Mouse (Mus musculus) spleen, adult 10 weeks (tissue): Measurements from ENCODE around the gene Olfr666. TPM values are rescaled to one million over a fixed set of nuclear protein-coding genes. Genes with fewer than 3 reads are reported as not detected.

Source experiments
- polyA plus RNA-seq: library from polyadenylated mRNA; stranded (reverse); fragments of 350-450 nt; fragmentation: Illumina TruSeq; extraction: RNeasy Lipid Tissue Mini Kit (QIAGEN cat#74804); gene quantifications from one replicate; pipeline ENCODE4 v1.2.3, GENCODE M21; 2015; ENCODE audit warnings: low replicate concordance; ENCODE audit not compliant: insufficient read depth

Gene Olfr666
- not detected for polyA plus RNA-seq

GRCm38 (mm10) chr7:104895852-104896251 is at the start of gene Olfr666:
Olfr666 (minus strand) TSS chr7:104895952.

GRCm38 (mm10) chr7:104933940-104934339 is 38.2 kb upstream of the Olfr666 start, which contains the start of gene Olfr669:
Olfr669 (plus strand) TSS chr7:104934240.

GRCm38 (mm10) chr7:104927957-104928356 is 32.2 kb upstream of the Olfr666 start, which contains the start of gene Olfr668:
Olfr668 (minus strand) TSS chr7:104928057.

GRCm38 (mm10) chr7:104921382-104921781 is 25.6 kb upstream of the Olfr666 start, which contains the start of gene Olfr667:
Olfr667 (minus strand) TSS chr7:104921482.

GRCm38 (mm10) chr7:104877731-104878130 is 18.0 kb downstream of the Olfr666 start, which contains the start of gene Olfr665:
Olfr665 (plus strand) TSS chr7:104878031.

GRCm38 (mm10) chr7:104856709-104857108 is 39.0 kb downstream of the Olfr666 start, which contains the start of gene Usp17la:
Usp17la (plus strand) TSS chr7:104857009.

GRCm38 (mm10) chr7:104842503-104842902 is 53.2 kb downstream of the Olfr666 start, which contains the start of gene Usp17lb:
Usp17lb (minus strand) TSS chr7:104842603.

Other genes with a start within 250 kb of the Olfr666 start
- gene Olfr658, start 248.6 kb downstream of the Olfr666 start, polyA plus RNA-seq, result 0.12 TPM
- not detected for gene Olfr659, start 229.2 kb downstream of the Olfr666 start, polyA plus RNA-seq
- not detected for gene Olfr661, start 209.5 kb downstream of the Olfr666 start, polyA plus RNA-seq
- not detected for gene Usp17le, start 118.5 kb downstream of the Olfr666 start, polyA plus RNA-seq
- gene Usp17lb, start 53.3 kb downstream of the Olfr666 start, polyA plus RNA-seq, result not detected
- gene Usp17la, start 38.9 kb downstream of the Olfr666 start, polyA plus RNA-seq, result not detected
- not detected for gene Olfr665, start 17.9 kb downstream of the Olfr666 start, polyA plus RNA-seq
- gene Olfr667, start 25.5 kb upstream of the Olfr666 start, polyA plus RNA-seq, result not detected
- not detected for gene Olfr668, start 32.1 kb upstream of the Olfr666 start, polyA plus RNA-seq
- not detected for gene Olfr669, start 38.3 kb upstream of the Olfr666 start, polyA plus RNA-seq
- not detected for gene Olfr670, start 66.7 kb upstream of the Olfr666 start, polyA plus RNA-seq
- gene Olfr671, start 83.2 kb upstream of the Olfr666 start, polyA plus RNA-seq, result not detected
- gene Olfr672, start 106.1 kb upstream of the Olfr666 start, polyA plus RNA-seq, result not detected
- not detected for gene Olfr675, start 132.5 kb upstream of the Olfr666 start, polyA plus RNA-seq
- not detected for gene Olfr676, start 136.7 kb upstream of the Olfr666 start, polyA plus RNA-seq
- gene Olfr677, start 155.4 kb upstream of the Olfr666 start, polyA plus RNA-seq, result not detected
- not detected for gene Olfr678, start 168.5 kb upstream of the Olfr666 start, polyA plus RNA-seq
- not detected for gene Olfr679, start 185.3 kb upstream of the Olfr666 start, polyA plus RNA-seq
- not detected for gene Olfr680-ps1, start 196.9 kb upstream of the Olfr666 start, polyA plus RNA-seq
- not detected for gene Olfr681, start 220.9 kb upstream of the Olfr666 start, polyA plus RNA-seq